Mouse (Mus musculus) liver, embryonic 14.5 days (tissue): ENCODE measurements around the gene Olfr1340. TPM values are rescaled to one million over a fixed set of nuclear protein-coding genes. Genes with fewer than 3 reads are reported as not detected.

Experiments used
- ATAC-seq: fragments of 200-750 bp; cut with Nextera tagmentation; 2 replicates; pipeline ENCODE4 v1.8.0; 2017; ENCODE audit warnings: moderate number of reproducible peaks, mild to moderate bottlenecking, moderate library complexity; ENCODE audit not compliant: insufficient read depth
- DNase-seq, 3 experiments: peaks; one replicate each; pipeline ENCODE4 v3.0.0-alpha.2; 2012 to 2013; ENCODE audit warnings: low read depth in 3 of 3, low spot score in 3 of 3
- H3K27ac ChIP-seq: fragments of 300-500 bp; sonication (generic); 2 replicates; pipeline ENCODE4 v1.5.1; 2014; ENCODE audit warnings: moderate library complexity, mild to moderate bottlenecking, control low read depth, inconsistent platforms
- H3K27me3 ChIP-seq: fragments of 300-500 bp; sonication (generic); 2 replicates; pipeline ENCODE4 v1.6.1; 2014; ENCODE audit warnings: mild to moderate bottlenecking, low read length, moderate library complexity; ENCODE audit not compliant: control insufficient read depth, insufficient read depth
- H3K36me3 ChIP-seq: fragments of 300-500 bp; sonication (generic); replicated peaks from 2 replicates; pipeline ENCODE4 v1.6.1; 2014; ENCODE audit warnings: low read depth; ENCODE audit not compliant: control insufficient read depth, insufficient read depth
- H3K4me1 ChIP-seq, 2 experiments: fragments of 200-500 bp in 1 of 2; fragments of 300-500 bp in 1 of 2; sonication (generic) in 1 of 2; replicated peaks; 2 replicates each; pipeline ENCODE4 v1.6.1; 2012 to 2014; ENCODE audit warnings: antibody characterized with exemption in 1 of 2, inconsistent platforms in 1 of 2, low read length in 1 of 2; ENCODE audit not compliant: control insufficient read depth in 2 of 2, insufficient read depth in 2 of 2
- H3K4me2 ChIP-seq: fragments of 300-500 bp; sonication (generic); 2 replicates; pipeline ENCODE4 v1.6.1; 2014; ENCODE audit warnings: low read depth, mild to moderate bottlenecking, control low read depth, moderate library complexity
- H3K4me3 ChIP-seq, 2 experiments: fragments of 200-500 bp in 1 of 2; fragments of 300-500 bp in 1 of 2; sonication (generic) in 1 of 2; 2 replicates each; pipeline ENCODE4 v1.5.1; 2012 to 2014; ENCODE audit warnings: low read depth in 2 of 2, low read length in 2 of 2, mild to moderate bottlenecking in 2 of 2, control low read depth in 1 of 2, inconsistent platforms in 1 of 2, moderate library complexity in 1 of 2; ENCODE audit not compliant: insufficient read depth in 1 of 2
- H3K9ac ChIP-seq: fragments of 300-500 bp; sonication (generic); replicated peaks from 2 replicates; pipeline ENCODE4 v1.6.1; 2014; ENCODE audit warnings: mild to moderate bottlenecking, control low read depth, moderate library complexity
- H3K9me3 ChIP-seq: fragments of 300-500 bp; sonication (generic); 2 replicates; pipeline ENCODE4 v1.6.1; 2016; ENCODE audit warnings: low read length, mixed read lengths; ENCODE audit not compliant: control insufficient read depth
- CTCF ChIP-seq: IDR thresholded peaks from 2 replicates; pipeline ENCODE4 v1.5.1; 2016; ENCODE audit warnings: antibody characterized with exemption, low read depth, control low read depth
- EP300 ChIP-seq: IDR thresholded peaks from 2 replicates; pipeline ENCODE4 v1.6.1; 2016; ENCODE audit warnings: antibody characterized with exemption, low read depth
- WGBS: fragments of 180-500 bp; shearing (Covaris S2); extraction: QIAGEN DNeasy Blood & Tissue Kit; methylation state at CpG from one replicate; pipeline ENCODE4 v1.1.7; 2014; ENCODE audit not compliant: insufficient replicate concordance; 5-methylcytosine and 5-hydroxymethylcytosine counted together
- polyA plus RNA-seq, 2 experiments: library from polyadenylated mRNA; depleted of rRNA in 1 of 2; stranded (reverse) in 1 of 2; unstranded in 1 of 2; fragments of >200 nt; fragmentation: Nextera tagmentation in 1 of 2; extraction: Ambion mirVana in 1 of 2; gene quantifications; 2 replicates each; pipeline versions ENCODE4 v1.2.1 to v1.2.3; 2012 to 2014

Olfr1340 gene
- polyA plus RNA-seq, 2 experiments: not detected

GRCm38 (mm10) chr4:118740988-118741698, 21.2 kb downstream of the Olfr1340 start:
- Histone ChIP-seq H3K4me1 (no peaks in the 10 kb centered on the region), H3K4me3 (no peak overlapping the region), H3K4me2 (no peak overlapping the region), H3K9me3 (no peaks in the 10 kb centered on the region), H3K27ac (no peak overlapping the region), H3K27me3 (no peaks in the 10 kb centered on the region), H3K9ac (no peak overlapping the region), H3K36me3 (no peaks in the 10 kb centered on the region)
- DNase-seq (no peak), ATAC-seq (no peak)
- TF ChIP-seq CTCF: no peak
- no peak for TF ChIP-seq EP300
- WGBS: 9% methylated on average over 11 of the region's 11 CpGs

DNA sequence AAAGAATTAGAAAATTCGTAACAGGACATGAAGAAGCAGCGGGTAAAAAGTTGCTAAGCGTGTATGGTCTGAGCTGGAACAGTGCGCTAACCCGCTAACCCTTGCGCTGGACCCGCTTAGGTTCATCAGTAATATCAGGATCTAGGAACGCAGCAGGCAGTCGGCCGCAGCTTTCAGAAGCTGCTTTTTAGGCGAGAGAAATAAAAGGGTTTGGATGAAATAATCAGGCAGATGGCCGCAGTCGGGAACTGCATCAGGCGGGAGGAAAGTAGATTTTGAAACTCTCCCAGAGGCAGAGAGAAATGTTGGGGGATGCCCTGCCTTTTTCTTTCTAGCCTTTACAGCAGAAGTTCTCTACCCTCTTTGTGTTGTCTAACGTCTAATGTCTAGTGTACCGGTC, 21.9 kb downstream of the Olfr1340 start:
- WGBS: 12% methylated on average over 16 of the region's 16 CpGs
- no peak overlapping the region for H3K4me3 ChIP-seq
- H3K4me2 ChIP-seq: no peak overlapping the region
- no peaks in the 10 kb centered on the region for H3K27me3 ChIP-seq
- DNase-seq (no peak), ATAC-seq (no peak)
- no peak overlapping the region for H3K27ac ChIP-seq
- TF ChIP-seq EP300: no peak
- TF ChIP-seq CTCF: no peak
- H3K9me3 ChIP-seq: no peaks in the 10 kb centered on the region
- no peaks in the 10 kb centered on the region for H3K36me3 ChIP-seq
- no peak overlapping the region for H3K9ac ChIP-seq
- no peaks in the 10 kb centered on the region for H3K4me1 ChIP-seq

- 50% methylated on average over 1 of the region's 1 CpGs for WGBS
- DNase-seq (no peak), ATAC-seq (no peak)
Measured at GRCm38 (mm10) chr4:118758637-118759036, 38.7 kb downstream of the Olfr1340 start, which contains the start of gene Olfr1338. TSS of gene Olfr1338 (minus strand) at chr4:118758737.

More at GRCm38 (mm10) chr4:118758637-118759036, 38.7 kb downstream of the Olfr1340 start, which contains the start of gene Olfr1338:
- no peak for TF ChIP-seq CTCF
- TF ChIP-seq EP300: no peak
- Histone ChIP-seq H3K9me3 (no peaks in the 10 kb centered on the region), H3K36me3 (no peaks in the 10 kb centered on the region), H3K4me1 (no peaks in the 10 kb centered on the region), H3K9ac (no peak within 1 kb of the TSS), H3K27me3 (no peaks in the 10 kb centered on the region), H3K4me2 (no peak within 1 kb of the TSS), H3K27ac (no peak within 1 kb of the TSS), H3K4me3 (no peak within 1 kb of the TSS)

Other genes starting within 250 kb of the Olfr1340 start
- 5.0 and 5.3 TPM in 2 replicates for gene Tie1, start 230.1 kb upstream of the Olfr1340 start, polyA plus RNA-seq (2012; rRNA removed)
- gene Tie1, start 230.1 kb upstream of the Olfr1340 start, polyA plus RNA-seq (2014; fragmentation: Nextera tagmentation; extraction: Ambion mirVana): 3.5 and 3.9 TPM in 2 replicates
- 4.8 and 6.3 TPM in 2 replicates for gene 2610528J11Rik, start 193.1 kb upstream of the Olfr1340 start, polyA plus RNA-seq (2012; rRNA removed)
- gene 2610528J11Rik, start 193.1 kb upstream of the Olfr1340 start, polyA plus RNA-seq (2014; fragmentation: Nextera tagmentation; extraction: Ambion mirVana): 6.4 and 6.9 TPM in 2 replicates
- 1.2 and 1.3 TPM in 2 replicates for gene Tmem125, start 176.1 kb upstream of the Olfr1340 start, polyA plus RNA-seq (2012; rRNA removed)
- gene Tmem125, start 176.1 kb upstream of the Olfr1340 start, polyA plus RNA-seq (2014; fragmentation: Nextera tagmentation; extraction: Ambion mirVana): 1.0 and 1.5 TPM in 2 replicates
- gene Cfap57, start 99.4 kb upstream of the Olfr1340 start, polyA plus RNA-seq (2012; rRNA removed): 0.12 and 0.54 TPM in 2 replicates
- 0.94 and 1.3 TPM in 2 replicates for gene Cfap57, start 99.4 kb upstream of the Olfr1340 start, polyA plus RNA-seq (2014; fragmentation: Nextera tagmentation; extraction: Ambion mirVana)
- gene Ebna1bp2, start 99.3 kb upstream of the Olfr1340 start, polyA plus RNA-seq (2012; rRNA removed): 27.7 and 60.2 TPM in 2 replicates
- 92.2 and 95.0 TPM in 2 replicates for gene Ebna1bp2, start 99.3 kb upstream of the Olfr1340 start, polyA plus RNA-seq (2014; fragmentation: Nextera tagmentation; extraction: Ambion mirVana)
- gene Olfr62, start 61.2 kb upstream of the Olfr1340 start, polyA plus RNA-seq (2012; rRNA removed): not detected in 2 replicates
- not detected in 2 replicates for gene Olfr62, start 61.2 kb upstream of the Olfr1340 start, polyA plus RNA-seq (2014; fragmentation: Nextera tagmentation; extraction: Ambion mirVana)
- not detected in 2 replicates for gene Olfr1342, start 27.4 kb upstream of the Olfr1340 start, polyA plus RNA-seq (2012; rRNA removed)
- gene Olfr1342, start 27.4 kb upstream of the Olfr1340 start, polyA plus RNA-seq (2014; fragmentation: Nextera tagmentation; extraction: Ambion mirVana): not detected in 2 replicates
- gene Olfr1341, start 16.6 kb upstream of the Olfr1340 start, polyA plus RNA-seq (2012; rRNA removed): not detected in 2 replicates
- not detected in 2 replicates for gene Olfr1341, start 16.6 kb upstream of the Olfr1340 start, polyA plus RNA-seq (2014; fragmentation: Nextera tagmentation; extraction: Ambion mirVana)
- not detected in 2 replicates for gene Olfr1339, start 12.0 kb downstream of the Olfr1340 start, polyA plus RNA-seq (2012; rRNA removed)
- not detected in 2 replicates for gene Olfr1339, start 12.0 kb downstream of the Olfr1340 start, polyA plus RNA-seq (2014; fragmentation: Nextera tagmentation; extraction: Ambion mirVana)
- gene Olfr1338, start 38.6 kb downstream of the Olfr1340 start, polyA plus RNA-seq (2012; rRNA removed): not detected in 2 replicates
- not detected in 2 replicates for gene Olfr1338, start 38.6 kb downstream of the Olfr1340 start, polyA plus RNA-seq (2014; fragmentation: Nextera tagmentation; extraction: Ambion mirVana)
- not detected in 2 replicates for gene Olfr1337, start 62.4 kb downstream of the Olfr1340 start, polyA plus RNA-seq (2012; rRNA removed)
- gene Olfr1337, start 62.4 kb downstream of the Olfr1340 start, polyA plus RNA-seq (2014; fragmentation: Nextera tagmentation; extraction: Ambion mirVana): not detected in 2 replicates
- gene Olfr1335, start 89.8 kb downstream of the Olfr1340 start, polyA plus RNA-seq (2012; rRNA removed): not detected in 2 replicates
- not detected in 2 replicates for gene Olfr1335, start 89.8 kb downstream of the Olfr1340 start, polyA plus RNA-seq (2014; fragmentation: Nextera tagmentation; extraction: Ambion mirVana)
- not detected in 2 replicates for gene Olfr1333, start 116.1 kb downstream of the Olfr1340 start, polyA plus RNA-seq (2012; rRNA removed)
- not detected in 2 replicates for gene Olfr1333, start 116.1 kb downstream of the Olfr1340 start, polyA plus RNA-seq (2014; fragmentation: Nextera tagmentation; extraction: Ambion mirVana)
- gene Olfr1331, start 144.5 kb downstream of the Olfr1340 start, polyA plus RNA-seq (2012; rRNA removed): not detected in 2 replicates
- gene Olfr1331, start 144.5 kb downstream of the Olfr1340 start, polyA plus RNA-seq (2014; fragmentation: Nextera tagmentation; extraction: Ambion mirVana): not detected in 2 replicates
- gene Olfr1330, start 168.5 kb downstream of the Olfr1340 start, polyA plus RNA-seq (2012; rRNA removed): not detected in 2 replicates
- gene Olfr1330, start 168.5 kb downstream of the Olfr1340 start, polyA plus RNA-seq (2014; fragmentation: Nextera tagmentation; extraction: Ambion mirVana): not detected in 2 replicates
- not detected in 2 replicates for gene Olfr1329, start 197.3 kb downstream of the Olfr1340 start, polyA plus RNA-seq (2012; rRNA removed)
- gene Olfr1329, start 197.3 kb downstream of the Olfr1340 start, polyA plus RNA-seq (2014; fragmentation: Nextera tagmentation; extraction: Ambion mirVana): not detected in 2 replicates
- not detected in 2 replicates for gene Olfr1328, start 218.5 kb downstream of the Olfr1340 start, polyA plus RNA-seq (2012; rRNA removed)
- gene Olfr1328, start 218.5 kb downstream of the Olfr1340 start, polyA plus RNA-seq (2014; fragmentation: Nextera tagmentation; extraction: Ambion mirVana): not detected in 2 replicates
- not detected in 2 replicates for gene Lao1, start 241.4 kb downstream of the Olfr1340 start, polyA plus RNA-seq (2012; rRNA removed)
- not detected in 2 replicates for gene Lao1, start 241.4 kb downstream of the Olfr1340 start, polyA plus RNA-seq (2014; fragmentation: Nextera tagmentation; extraction: Ambion mirVana)